Mouse (Mus musculus) heart, postnatal 0 days (tissue): ENCODE results near the gene Irf1.

Experiments used
- CTCF ChIP-seq: IDR thresholded peaks from 2 replicates; pipeline ENCODE4 v1.5.1; 2016; ENCODE audit warnings: antibody characterized with exemption, control low read depth, low read depth
- EP300 ChIP-seq: IDR thresholded peaks from 2 replicates; pipeline ENCODE4 v1.6.1; 2016; ENCODE audit warnings: antibody characterized with exemption, low read depth

- TF ChIP-seq CTCF (no peak), EP300 (no peak)
Observed at GRCm38 (mm10) chr11:53814810-53815209, 45.0 kb downstream of the Irf1 start.
